Mouse (Mus musculus): ENCODE measurements around the gene Tunar. TPM values are rescaled to one million over a fixed set of nuclear protein-coding genes. Genes with fewer than 3 reads are reported as not detected.

The Tunar gene
- not detected for polyA plus RNA-seq (2012; fragmentation: generic; extraction: Trizol)
- long read RNA-seq, experiment 1, result 0 reads
- long read RNA-seq, experiment 2, result 0 reads

- H3K27me3 ChIP-seq (ENCODE audit: control insufficient read depth, insufficient read depth, insufficient read length), result peaks cover 30% of the 10 kb centered on the region
- no peak within 1 kb of the TSS for H3K4me3 ChIP-seq (ENCODE audit: insufficient read depth, poor library complexity, severe bottlenecking)
- TF ChIP-seq CTCF (IDR thresholded peaks at IDR 0.05; ENCODE audit: control insufficient read depth, insufficient read depth, insufficient read length) (no peak), CEBPB (IDR thresholded peaks at IDR 0.05; ENCODE audit: low read depth) (no peak), MYOG (IDR thresholded peaks at IDR 0.05; ENCODE audit: control insufficient read depth, extremely low read depth, insufficient read length) (no peak), MAX (IDR thresholded peaks at IDR 0.05) (no peak), FOSL1 (IDR thresholded peaks at IDR 0.05; ENCODE audit: insufficient read depth, low read length, poor library complexity, severe bottlenecking) (no peak), MYOD1 (IDR thresholded peaks at IDR 0.05; ENCODE audit: control insufficient read depth, insufficient read length, low read depth) (no peak), USF1 (IDR thresholded peaks at IDR 0.05; ENCODE audit: low read depth) (no peak)
- H3K36me3 ChIP-seq (ENCODE audit: control insufficient read depth, insufficient read depth), result no peaks in the 10 kb centered on the region
- H3ac ChIP-seq (ENCODE audit: control insufficient read depth, insufficient read length, low read depth), result no peak within 1 kb of the TSS
- H3K79me3 ChIP-seq (ENCODE audit: low read depth), result no peaks in the 10 kb centered on the region
- H3K79me2 ChIP-seq (ENCODE audit: control insufficient read depth, insufficient read depth), result no peaks in the 10 kb centered on the region
Measured at GRCm38 (mm10) chr12:105333570-105333969, at the start of gene Tunar. Gene Tunar (plus strand): TSS chr12:105333870.

- no peaks in the 10 kb centered on the region for H3K79me3 ChIP-seq (ENCODE audit: low read depth)
- no peaks in the 10 kb centered on the region for H3K36me3 ChIP-seq (ENCODE audit: control insufficient read depth, insufficient read depth)
- no peak overlapping the region for H3ac ChIP-seq (ENCODE audit: control insufficient read depth, insufficient read length, low read depth)
- no peak overlapping the region for H3K4me3 ChIP-seq (ENCODE audit: insufficient read depth, poor library complexity, severe bottlenecking)
- no peaks in the 10 kb centered on the region for H3K79me2 ChIP-seq (ENCODE audit: control insufficient read depth, insufficient read depth)
- TF ChIP-seq FOSL1 (IDR thresholded peaks at IDR 0.05; ENCODE audit: insufficient read depth, low read length, poor library complexity, severe bottlenecking) (no peak), MYOG (IDR thresholded peaks at IDR 0.05; ENCODE audit: control insufficient read depth, extremely low read depth, insufficient read length) (no peak)
- H3K27me3 ChIP-seq (ENCODE audit: control insufficient read depth, insufficient read depth, insufficient read length), result no peaks in the 10 kb centered on the region
Measured at GRCm38 (mm10) chr12:105312571-105313035, 21.1 kb upstream of the Tunar start.

- Histone ChIP-seq H3K79me2 (ENCODE audit: control insufficient read depth, insufficient read depth) (no peaks in the 10 kb centered on the region), H3K36me3 (ENCODE audit: control insufficient read depth, insufficient read depth) (no peaks in the 10 kb centered on the region), H3K79me3 (ENCODE audit: low read depth) (no peaks in the 10 kb centered on the region), H3ac (ENCODE audit: control insufficient read depth, insufficient read length, low read depth) (no peak overlapping the region), H3K4me3 (ENCODE audit: insufficient read depth, poor library complexity, severe bottlenecking) (no peak overlapping the region), H3K27me3 (ENCODE audit: control insufficient read depth, insufficient read depth, insufficient read length) (no peaks in the 10 kb centered on the region)
- no peak for TF ChIP-seq CEBPB (IDR thresholded peaks at IDR 0.05; ENCODE audit: low read depth)
- no peak for TF ChIP-seq FOSL1 (IDR thresholded peaks at IDR 0.05; ENCODE audit: insufficient read depth, low read length, poor library complexity, severe bottlenecking)
- TF ChIP-seq MAX (IDR thresholded peaks at IDR 0.05), result no peak
- TF ChIP-seq MYOD1 (IDR thresholded peaks at IDR 0.05; ENCODE audit: control insufficient read depth, insufficient read length, low read depth), result no peak
- TF ChIP-seq CTCF (IDR thresholded peaks at IDR 0.05; ENCODE audit: control insufficient read depth, insufficient read depth, insufficient read length), result no peak
- no peak for TF ChIP-seq USF1 (IDR thresholded peaks at IDR 0.05; ENCODE audit: low read depth)
- no peak for TF ChIP-seq MYOG (IDR thresholded peaks at IDR 0.05; ENCODE audit: control insufficient read depth, extremely low read depth, insufficient read length)
Measured at GRCm38 (mm10) chr12:105314328-105314727, 19.3 kb upstream of the Tunar start.

GRCm38 (mm10) chr12:105322160-105322559 is 11.5 kb upstream of the Tunar start:
- no peak overlapping the region for H3K4me3 ChIP-seq (ENCODE audit: insufficient read depth, poor library complexity, severe bottlenecking)
- H3K79me2 ChIP-seq (ENCODE audit: control insufficient read depth, insufficient read depth), result no peaks in the 10 kb centered on the region
- H3K36me3 ChIP-seq (ENCODE audit: control insufficient read depth, insufficient read depth), result no peaks in the 10 kb centered on the region
- H3K27me3 ChIP-seq (ENCODE audit: control insufficient read depth, insufficient read depth, insufficient read length), result no peaks in the 10 kb centered on the region
- no peak for TF ChIP-seq MAX (IDR thresholded peaks at IDR 0.05)
- no peak for TF ChIP-seq CEBPB (IDR thresholded peaks at IDR 0.05; ENCODE audit: low read depth)
- TF ChIP-seq FOSL1 (IDR thresholded peaks at IDR 0.05; ENCODE audit: insufficient read depth, low read length, poor library complexity, severe bottlenecking), result no peak
- no peak for TF ChIP-seq USF1 (IDR thresholded peaks at IDR 0.05; ENCODE audit: low read depth)
- no peak for TF ChIP-seq MYOD1 (IDR thresholded peaks at IDR 0.05; ENCODE audit: control insufficient read depth, insufficient read length, low read depth)
- TF ChIP-seq CTCF (IDR thresholded peaks at IDR 0.05; ENCODE audit: control insufficient read depth, insufficient read depth, insufficient read length), result no peak
- TF ChIP-seq MYOG (IDR thresholded peaks at IDR 0.05; ENCODE audit: control insufficient read depth, extremely low read depth, insufficient read length), result no peak
- H3ac ChIP-seq (ENCODE audit: control insufficient read depth, insufficient read length, low read depth), result no peak overlapping the region
- no peaks in the 10 kb centered on the region for H3K79me3 ChIP-seq (ENCODE audit: low read depth)

GRCm38 (mm10) chr12:105327051-105327450 is 6.6 kb upstream of the Tunar start:
- Histone ChIP-seq H3ac (ENCODE audit: control insufficient read depth, insufficient read length, low read depth) (no peak overlapping the region), H3K36me3 (ENCODE audit: control insufficient read depth, insufficient read depth) (no peaks in the 10 kb centered on the region), H3K79me3 (ENCODE audit: low read depth) (no peaks in the 10 kb centered on the region), H3K27me3 (ENCODE audit: control insufficient read depth, insufficient read depth, insufficient read length) (peaks cover 4% of the 10 kb centered on the region), H3K79me2 (ENCODE audit: control insufficient read depth, insufficient read depth) (no peaks in the 10 kb centered on the region), H3K4me3 (ENCODE audit: insufficient read depth, poor library complexity, severe bottlenecking) (no peak overlapping the region)
- no peak for TF ChIP-seq MYOG (IDR thresholded peaks at IDR 0.05; ENCODE audit: control insufficient read depth, extremely low read depth, insufficient read length)
- TF ChIP-seq CTCF (IDR thresholded peaks at IDR 0.05; ENCODE audit: control insufficient read depth, insufficient read depth, insufficient read length), result no peak
- TF ChIP-seq USF1 (IDR thresholded peaks at IDR 0.05; ENCODE audit: low read depth), result no peak
- no peak for TF ChIP-seq MYOD1 (IDR thresholded peaks at IDR 0.05; ENCODE audit: control insufficient read depth, insufficient read length, low read depth)
- TF ChIP-seq CEBPB (IDR thresholded peaks at IDR 0.05; ENCODE audit: low read depth), result no peak
- TF ChIP-seq MAX (IDR thresholded peaks at IDR 0.05), result no peak
- TF ChIP-seq FOSL1 (IDR thresholded peaks at IDR 0.05; ENCODE audit: insufficient read depth, low read length, poor library complexity, severe bottlenecking), result no peak

GRCm38 (mm10) chr12:105328396-105328795 is 5.3 kb upstream of the Tunar start:
- TF ChIP-seq MYOD1 (IDR thresholded peaks at IDR 0.05; ENCODE audit: control insufficient read depth, insufficient read length, low read depth), result no peak
- no peak for TF ChIP-seq MYOG (IDR thresholded peaks at IDR 0.05; ENCODE audit: control insufficient read depth, extremely low read depth, insufficient read length)
- TF ChIP-seq CTCF (IDR thresholded peaks at IDR 0.05; ENCODE audit: control insufficient read depth, insufficient read depth, insufficient read length), result no peak
- no peak for TF ChIP-seq FOSL1 (IDR thresholded peaks at IDR 0.05; ENCODE audit: insufficient read depth, low read length, poor library complexity, severe bottlenecking)
- no peak for TF ChIP-seq CEBPB (IDR thresholded peaks at IDR 0.05; ENCODE audit: low read depth)
- TF ChIP-seq USF1 (IDR thresholded peaks at IDR 0.05; ENCODE audit: low read depth), result no peak
- Histone ChIP-seq H3K79me2 (ENCODE audit: control insufficient read depth, insufficient read depth) (no peaks in the 10 kb centered on the region), H3K79me3 (ENCODE audit: low read depth) (no peaks in the 10 kb centered on the region), H3K4me3 (ENCODE audit: insufficient read depth, poor library complexity, severe bottlenecking) (no peak overlapping the region), H3K36me3 (ENCODE audit: control insufficient read depth, insufficient read depth) (no peaks in the 10 kb centered on the region), H3K27me3 (ENCODE audit: control insufficient read depth, insufficient read depth, insufficient read length) (peaks cover 4% of the 10 kb centered on the region), H3ac (ENCODE audit: control insufficient read depth, insufficient read length, low read depth) (no peak overlapping the region)
